Mouse (Mus musculus): ENCODE measurements around the gene Jmjd6. TPM values are rescaled to one million over a fixed set of nuclear protein-coding genes. Genes with fewer than 3 reads are reported as not detected.
A peak's percentile ranks its signal among the peaks of the same experiment; 100 is the strongest.

Gene Jmjd6
- total RNA-seq, 1 experiment from 2014 or later, result 53.8 TPM

DNA sequence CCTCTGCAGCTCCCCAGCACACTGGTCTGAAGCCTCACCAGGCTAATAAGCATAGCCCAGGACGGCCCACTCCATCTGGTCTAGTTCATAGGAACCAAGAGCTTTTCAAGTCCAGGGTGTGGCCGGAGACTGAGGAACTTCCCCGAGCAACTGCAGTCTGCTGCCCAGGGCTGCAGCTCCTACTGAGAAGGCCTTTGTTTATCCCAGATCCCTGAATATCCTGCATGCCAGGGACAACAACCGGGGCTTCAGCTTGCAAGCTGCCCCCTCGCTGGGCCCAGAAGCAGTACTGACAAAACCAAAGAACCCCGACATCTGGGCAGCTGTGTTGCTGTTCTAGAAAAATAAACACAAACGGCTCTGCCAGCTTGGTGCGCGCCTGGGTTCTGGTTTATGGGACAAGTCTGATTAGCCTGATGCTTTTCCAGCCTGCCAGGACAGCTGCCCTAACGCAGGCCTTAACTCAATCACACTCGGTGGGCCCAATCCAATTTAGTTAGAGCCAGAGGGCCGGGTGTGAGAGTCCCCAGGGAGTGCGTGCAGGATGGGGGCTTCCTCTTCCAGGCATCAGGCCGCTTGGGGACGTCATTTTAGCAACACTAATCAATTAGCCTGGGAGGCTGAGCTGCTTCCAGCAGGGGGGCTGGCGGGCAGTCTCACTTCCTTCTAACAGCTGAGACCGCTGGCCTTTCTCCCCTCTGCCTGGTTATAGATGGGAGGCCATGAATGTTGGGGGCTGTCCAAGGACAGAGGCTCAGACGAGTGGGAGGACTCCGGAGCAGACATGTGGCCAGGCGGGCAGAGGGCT lies 29.0 kb downstream of the Jmjd6 start:
- no peak for ATAC-seq (replicated peaks in 1 of 2; ENCODE audit: insufficient read depth in 1 of 2, low FRiP score in 2 of 2, low TSS enrichment in 1 of 2, low read depth in 1 of 2, poor library complexity in 2 of 2, severe bottlenecking in 2 of 2)

DNA sequence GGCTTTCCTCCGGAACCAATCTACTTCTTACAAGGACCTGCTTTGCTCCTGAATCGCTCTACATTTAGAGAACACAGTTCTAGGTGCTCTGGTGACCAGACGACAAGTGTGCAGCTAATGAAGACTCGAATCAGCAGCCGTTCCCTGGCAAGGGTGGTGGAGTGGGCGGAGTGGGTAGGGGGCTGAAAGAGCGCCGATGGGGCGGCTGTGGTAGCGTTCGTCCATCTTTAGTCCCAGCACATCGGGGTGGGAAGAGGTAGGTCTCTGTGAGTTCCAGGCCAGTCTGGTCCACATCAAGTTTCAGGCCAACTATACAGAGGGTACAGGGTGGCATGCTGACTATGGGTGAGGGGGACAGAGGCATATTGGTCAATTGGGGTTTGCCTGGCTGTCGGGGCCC lies 29.6 kb downstream of the Jmjd6 start:
- ATAC-seq (replicated peaks in 1 of 2; ENCODE audit: insufficient read depth in 1 of 2, low FRiP score in 2 of 2, low TSS enrichment in 1 of 2, low read depth in 1 of 2, poor library complexity in 2 of 2, severe bottlenecking in 2 of 2), result no peak

DNA sequence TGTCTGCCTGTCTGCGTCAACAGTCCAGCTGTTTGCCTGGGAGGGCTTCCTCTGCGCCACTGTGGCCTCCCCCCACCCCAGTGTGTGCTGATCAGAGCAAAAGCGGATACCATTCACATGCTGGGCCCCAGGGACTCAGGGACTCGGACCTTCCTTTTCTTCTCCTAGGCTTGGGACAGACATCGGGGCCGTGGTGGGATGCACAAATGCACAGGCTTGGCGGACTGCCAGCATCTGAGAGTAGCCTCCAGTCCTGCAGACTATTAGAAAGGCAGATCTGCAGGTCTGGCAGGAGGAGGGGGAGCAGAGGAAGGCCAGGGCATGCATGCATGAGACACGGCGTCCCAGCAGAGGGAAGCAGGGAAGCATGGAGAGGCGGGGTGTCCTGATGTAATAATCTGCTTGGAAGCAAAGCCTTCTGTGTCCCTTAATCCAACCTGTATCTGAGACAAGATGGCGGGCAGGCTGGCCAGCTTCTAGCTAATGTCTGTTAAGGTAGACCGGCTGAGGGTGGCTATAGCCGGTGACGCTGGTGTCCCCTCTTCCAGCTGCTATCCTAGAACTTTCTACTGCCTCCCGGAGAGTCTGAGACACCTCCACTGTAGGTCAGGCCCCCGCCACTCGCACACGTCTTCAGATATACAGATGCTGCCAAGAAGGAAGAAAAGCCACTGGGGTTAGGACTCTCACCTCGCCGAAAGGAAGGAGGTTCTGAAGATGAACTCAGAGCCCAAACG lies 30.3 kb downstream of the Jmjd6 start:
- no peak for ATAC-seq (replicated peaks in 1 of 2; ENCODE audit: insufficient read depth in 1 of 2, low FRiP score in 2 of 2, low TSS enrichment in 1 of 2, low read depth in 1 of 2, poor library complexity in 2 of 2, severe bottlenecking in 2 of 2)

DNA sequence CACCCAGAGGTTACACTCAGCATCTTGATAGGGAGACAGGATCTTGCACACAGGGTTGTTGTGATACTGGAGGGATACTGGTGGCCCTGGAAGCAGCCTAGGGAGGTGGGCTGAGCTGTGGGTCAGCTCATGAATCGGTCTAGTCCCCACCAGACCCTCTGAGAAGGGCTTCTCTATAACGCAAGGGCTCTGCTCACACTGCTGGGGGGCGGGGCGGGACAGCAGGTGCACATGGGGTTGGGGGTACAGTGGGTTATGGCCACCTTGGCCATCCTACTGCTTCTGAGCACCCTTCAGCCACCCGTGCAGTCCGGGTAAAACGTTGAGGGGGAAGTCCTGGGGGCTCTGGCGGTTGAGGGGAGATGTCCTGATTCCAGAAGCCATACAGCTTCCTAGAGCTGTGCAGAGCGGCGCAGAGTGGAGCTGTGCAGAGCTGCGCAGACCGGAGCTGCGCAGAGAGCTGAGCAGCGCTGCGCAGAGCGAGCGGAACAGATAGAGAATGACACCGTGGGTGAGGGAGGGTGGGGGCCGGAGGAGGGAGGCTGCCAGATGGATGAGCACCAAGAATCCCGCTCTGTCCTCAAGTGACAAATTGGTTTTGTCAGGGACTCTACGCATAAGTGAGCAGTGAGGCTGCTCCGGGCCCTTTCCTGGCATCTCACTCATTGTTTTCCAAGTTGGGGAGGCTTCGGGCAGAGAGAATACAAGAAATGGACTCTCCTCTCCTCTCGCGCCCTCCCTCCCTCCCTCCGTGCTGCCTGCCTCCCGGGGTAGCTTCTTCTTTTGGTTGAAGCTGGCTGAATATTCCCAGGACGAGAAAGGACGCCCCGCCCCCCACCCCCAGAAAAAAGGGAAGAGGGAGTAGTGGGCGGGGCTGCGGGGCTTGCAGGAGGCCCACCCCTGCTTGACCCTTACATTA lies 32.0 kb downstream of the Jmjd6 start:
- ATAC-seq (replicated peaks in 1 of 2; ENCODE audit: insufficient read depth in 1 of 2, low FRiP score in 2 of 2, low TSS enrichment in 1 of 2, low read depth in 1 of 2, poor library complexity in 2 of 2, severe bottlenecking in 2 of 2), result peak; percentile 68 to 74

DNA sequence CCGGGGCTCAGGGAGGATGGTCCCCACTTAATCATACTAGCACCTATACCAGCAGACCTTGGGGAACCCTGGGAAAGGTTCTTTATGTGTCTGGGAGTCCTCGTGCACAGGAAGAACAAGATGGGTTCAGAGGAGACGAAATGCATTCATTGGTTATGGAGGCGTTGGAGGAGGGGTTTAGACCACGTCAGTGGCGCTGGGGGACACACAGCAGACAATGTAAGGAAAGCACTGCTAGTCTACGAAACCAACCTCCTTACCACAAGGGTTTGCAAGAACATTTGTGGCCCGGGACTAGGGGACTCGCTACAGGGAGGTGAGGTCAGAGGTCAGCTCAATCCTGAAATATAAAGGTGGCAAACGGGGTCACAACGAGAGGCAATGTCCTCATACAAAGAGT lies 32.7 kb downstream of the Jmjd6 start:
- ATAC-seq (replicated peaks in 1 of 2; ENCODE audit: insufficient read depth in 1 of 2, low FRiP score in 2 of 2, low TSS enrichment in 1 of 2, low read depth in 1 of 2, poor library complexity in 2 of 2, severe bottlenecking in 2 of 2), result no peak

DNA sequence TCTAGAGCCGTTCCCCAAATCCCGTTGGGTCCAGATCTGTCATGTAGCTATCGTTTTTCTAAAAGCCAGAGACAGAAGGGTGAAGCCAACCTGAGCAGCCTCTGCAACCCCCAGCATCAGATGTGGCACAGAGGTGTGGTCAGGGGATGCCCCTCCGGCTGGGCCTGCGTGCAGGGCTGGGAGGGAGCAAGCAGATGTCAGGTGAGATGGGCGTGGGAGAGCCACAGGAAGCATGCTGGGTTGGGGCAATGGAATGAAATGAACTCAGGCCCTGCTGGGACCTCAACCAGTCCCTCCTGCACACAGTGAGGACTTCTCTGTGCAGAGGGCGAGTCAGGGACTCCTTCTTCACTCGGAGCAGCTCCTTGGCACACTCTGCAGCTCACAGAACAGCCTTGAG lies 33.7 kb downstream of the Jmjd6 start:
- ATAC-seq (replicated peaks in 1 of 2; ENCODE audit: insufficient read depth in 1 of 2, low FRiP score in 2 of 2, low TSS enrichment in 1 of 2, low read depth in 1 of 2, poor library complexity in 2 of 2, severe bottlenecking in 2 of 2), result no peak

DNA sequence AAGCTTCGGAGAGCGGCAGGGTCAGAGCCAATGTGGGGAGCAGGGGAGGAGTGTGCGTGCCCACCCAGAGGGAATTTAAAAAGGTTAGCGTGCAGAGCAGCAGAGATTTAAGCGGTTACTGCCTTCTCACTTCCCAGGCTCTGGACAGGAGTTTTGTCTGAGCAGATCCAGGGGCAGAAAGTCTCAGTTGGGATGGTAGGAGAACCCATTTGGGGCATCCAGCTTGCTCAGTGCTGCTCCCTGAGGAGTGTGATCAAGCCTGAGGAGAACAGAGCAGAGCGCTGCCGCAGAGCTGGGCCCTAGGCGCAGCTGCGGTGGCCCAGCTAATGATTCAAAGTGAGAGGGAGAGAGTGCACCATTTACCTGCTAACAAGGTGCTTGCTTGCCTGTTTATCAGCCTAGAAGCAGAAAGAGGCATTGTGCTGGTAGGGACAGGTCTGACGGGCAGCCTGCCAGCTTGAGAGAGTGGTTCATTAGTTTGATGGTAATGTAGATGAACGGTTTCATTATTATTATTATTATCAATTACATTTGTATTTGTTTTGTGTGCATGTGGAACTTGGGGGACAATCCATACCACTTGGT lies 34.3 kb downstream of the Jmjd6 start:
- no peak for ATAC-seq (replicated peaks in 1 of 2; ENCODE audit: insufficient read depth in 1 of 2, low FRiP score in 2 of 2, low TSS enrichment in 1 of 2, low read depth in 1 of 2, poor library complexity in 2 of 2, severe bottlenecking in 2 of 2)

DNA sequence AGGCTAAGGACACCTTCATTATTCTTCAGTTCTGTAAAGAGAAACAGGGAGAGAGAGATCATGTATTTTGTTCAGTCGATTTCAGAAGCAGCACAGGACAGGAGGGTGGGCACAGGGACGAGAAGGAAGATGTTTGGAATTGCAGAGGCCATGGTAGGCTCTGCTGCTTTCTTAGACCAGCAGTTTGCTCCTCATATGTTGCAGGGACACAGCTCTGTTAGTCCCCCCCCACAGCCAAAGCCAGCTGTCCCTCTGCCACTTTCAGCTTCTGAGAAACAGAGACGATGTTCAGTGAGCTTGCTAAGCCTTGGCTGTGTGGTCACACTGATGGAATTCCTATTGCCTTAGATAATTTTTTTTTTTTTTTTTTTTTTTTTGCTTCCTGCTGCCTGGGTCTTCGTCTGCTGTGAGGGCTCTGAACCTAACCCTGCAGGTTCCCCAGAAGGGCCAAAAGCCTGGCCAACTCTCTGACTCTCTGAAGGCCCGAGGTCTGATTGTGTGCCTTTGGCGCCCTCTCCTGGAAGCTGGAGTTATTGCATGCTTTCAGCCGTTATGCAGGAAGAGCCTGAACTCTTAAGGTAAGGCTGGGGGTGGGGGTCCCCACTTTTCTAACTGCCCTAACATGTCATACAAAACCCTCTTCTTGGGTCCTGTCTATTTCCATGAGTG lies 35.2 kb downstream of the Jmjd6 start:
- peak; percentile 59 to 66; a peak in 2 of 4 replicates for ATAC-seq (replicated peaks in 1 of 2; ENCODE audit: insufficient read depth in 1 of 2, low FRiP score in 2 of 2, low TSS enrichment in 1 of 2, low read depth in 1 of 2, poor library complexity in 2 of 2, severe bottlenecking in 2 of 2)

DNA sequence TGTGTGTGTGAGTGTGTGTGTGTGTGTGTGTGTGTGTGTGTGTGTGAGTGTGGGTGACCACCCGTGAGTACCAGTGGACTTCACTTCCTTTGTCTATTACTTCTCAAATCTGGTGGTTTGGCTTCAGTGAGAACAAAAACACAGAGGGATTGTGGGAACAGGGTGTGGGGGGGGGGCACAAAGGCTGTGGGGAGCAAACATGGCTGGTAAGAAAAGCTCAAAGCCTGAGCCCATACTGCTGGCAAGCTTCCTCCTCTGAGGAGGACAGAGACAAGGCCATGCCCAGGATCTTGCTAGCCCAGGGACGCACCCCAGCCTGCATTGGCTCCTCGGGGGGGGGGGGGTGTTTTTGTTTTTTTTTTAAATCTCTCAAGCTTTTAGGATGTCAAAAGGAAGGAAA lies 35.7 kb downstream of the Jmjd6 start:
- no peak for ATAC-seq (replicated peaks in 1 of 2; ENCODE audit: insufficient read depth in 1 of 2, low FRiP score in 2 of 2, low TSS enrichment in 1 of 2, low read depth in 1 of 2, poor library complexity in 2 of 2, severe bottlenecking in 2 of 2)

DNA sequence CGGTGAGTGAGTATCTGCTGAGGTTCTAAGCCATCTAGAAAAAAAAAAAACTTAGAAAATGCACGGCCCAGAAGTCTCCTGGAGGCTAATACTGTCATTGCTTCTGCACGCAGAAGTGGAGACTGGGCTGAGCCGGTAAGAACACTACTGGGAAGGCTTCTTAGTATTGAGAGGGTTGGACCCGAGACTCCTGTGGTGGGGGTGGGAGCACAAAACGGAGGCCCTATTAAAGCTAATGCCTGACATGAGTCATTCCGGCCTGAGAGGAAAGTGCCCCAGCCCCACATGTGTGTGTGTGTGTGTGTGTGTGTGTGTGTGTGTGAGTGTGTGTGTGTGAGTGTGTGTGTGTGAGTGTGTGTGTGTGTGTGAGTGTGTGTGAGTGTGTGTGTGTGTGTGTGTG lies 36.1 kb downstream of the Jmjd6 start:
- ATAC-seq (replicated peaks in 1 of 2; ENCODE audit: insufficient read depth in 1 of 2, low FRiP score in 2 of 2, low TSS enrichment in 1 of 2, low read depth in 1 of 2, poor library complexity in 2 of 2, severe bottlenecking in 2 of 2), result no peak

DNA sequence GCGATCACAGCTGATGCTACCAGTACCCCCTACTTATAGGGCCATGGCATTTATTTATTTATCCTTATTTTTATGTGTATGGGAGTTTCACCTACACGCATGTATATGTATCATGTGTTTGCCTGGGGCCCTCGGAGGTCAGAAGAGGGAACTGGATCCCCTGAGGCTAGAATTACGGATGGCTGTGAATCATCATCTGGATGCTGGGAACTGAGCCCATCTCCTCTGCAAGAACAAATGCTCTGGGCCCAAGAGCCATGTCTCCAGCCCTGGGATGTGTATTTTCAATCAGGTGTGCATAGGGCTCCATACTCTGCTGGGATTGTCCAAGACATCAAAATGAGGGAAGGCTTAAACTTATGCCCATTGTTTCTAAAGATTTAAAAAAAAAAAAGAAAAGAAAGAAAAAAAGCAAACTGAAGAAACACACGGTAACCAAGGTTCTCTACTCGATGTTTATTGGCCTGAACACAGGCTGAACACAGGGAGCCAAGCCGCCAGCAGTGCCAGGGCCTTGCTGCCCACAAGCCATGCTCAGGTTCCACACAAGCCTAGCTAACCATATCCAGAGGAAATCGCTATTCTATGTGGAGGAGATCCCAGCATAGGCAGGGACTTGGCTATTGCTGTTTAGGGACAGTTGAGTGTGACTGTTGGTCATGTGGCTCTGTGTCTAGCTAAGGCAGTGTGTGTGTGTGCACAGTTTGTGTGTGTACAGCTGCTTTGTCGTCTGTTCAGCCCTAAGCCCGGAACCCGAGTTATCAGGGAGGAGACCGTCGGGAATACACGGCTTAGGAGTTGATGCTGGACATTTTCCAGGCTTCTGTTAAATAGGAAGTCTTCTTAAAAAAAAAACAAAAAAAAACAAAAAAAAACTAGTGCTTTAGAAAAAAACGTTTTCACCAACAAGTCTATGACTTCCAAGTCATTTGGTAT lies 36.8 kb downstream of the Jmjd6 start:
- ATAC-seq (replicated peaks in 1 of 2; ENCODE audit: insufficient read depth in 1 of 2, low FRiP score in 2 of 2, low TSS enrichment in 1 of 2, low read depth in 1 of 2, poor library complexity in 2 of 2, severe bottlenecking in 2 of 2), result no peak

DNA sequence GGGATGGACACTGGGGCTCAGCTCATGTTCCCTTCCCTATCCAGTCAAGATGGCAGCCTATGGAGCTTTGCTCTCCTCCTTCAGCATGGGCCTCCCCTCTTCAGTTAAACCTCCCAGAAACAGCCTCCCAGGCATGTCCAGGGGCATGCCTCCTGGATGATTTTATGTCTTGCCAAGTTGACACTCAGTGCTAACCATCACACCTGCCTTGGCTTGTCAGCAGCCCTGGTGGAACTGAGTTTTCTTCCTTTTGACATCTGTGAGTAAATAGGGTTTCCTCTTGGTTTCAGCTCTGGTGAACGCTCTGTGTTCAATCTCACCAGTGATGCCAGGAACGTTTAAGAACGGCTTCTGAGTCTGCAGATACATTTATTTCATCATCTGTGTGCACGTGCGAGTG lies 40.5 kb downstream of the Jmjd6 start:
- no peak for ATAC-seq (replicated peaks in 1 of 2; ENCODE audit: insufficient read depth in 1 of 2, low FRiP score in 2 of 2, low TSS enrichment in 1 of 2, low read depth in 1 of 2, poor library complexity in 2 of 2, severe bottlenecking in 2 of 2)

DNA sequence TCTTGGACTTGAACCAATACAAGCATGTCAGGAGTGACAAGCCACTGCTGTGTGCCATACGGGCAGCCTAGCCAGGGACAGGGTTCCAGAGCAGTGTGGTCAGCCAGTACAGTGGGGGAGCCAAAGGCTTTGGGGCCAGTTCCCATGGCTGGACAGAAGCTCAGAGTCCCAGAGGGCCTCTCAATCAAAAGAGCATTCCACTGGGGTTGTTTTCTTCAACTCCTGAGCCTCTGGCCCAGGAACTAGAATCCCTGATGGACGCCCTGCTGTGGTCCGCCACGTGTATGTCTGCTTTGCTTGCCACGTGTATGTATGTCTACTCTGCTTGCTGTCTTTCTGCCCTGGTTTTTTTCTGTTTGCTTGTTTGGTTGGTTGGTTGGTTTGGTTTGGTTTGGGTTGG lies 42.1 kb downstream of the Jmjd6 start:
- ATAC-seq (replicated peaks in 1 of 2; ENCODE audit: insufficient read depth in 1 of 2, low FRiP score in 2 of 2, low TSS enrichment in 1 of 2, low read depth in 1 of 2, poor library complexity in 2 of 2, severe bottlenecking in 2 of 2), result no peak

DNA sequence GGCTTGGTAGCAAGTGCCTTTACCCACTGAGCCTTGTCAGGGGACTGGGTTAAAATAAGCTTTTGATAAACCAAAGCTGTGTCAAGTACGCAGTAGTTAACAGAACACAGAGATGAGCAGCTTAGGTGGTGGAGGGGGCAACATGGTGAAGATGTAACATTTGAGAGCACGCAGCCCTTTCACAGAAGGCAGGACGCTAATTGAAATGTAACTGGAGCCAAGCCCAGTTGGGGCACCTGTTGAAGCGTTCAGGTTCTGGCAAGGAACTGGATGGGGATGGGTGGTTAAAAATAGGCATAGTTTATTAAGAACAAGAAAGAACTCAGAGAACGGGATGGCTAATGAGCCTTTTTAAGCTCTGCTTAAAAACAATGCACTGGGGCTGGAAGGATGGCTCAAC lies 43.9 kb downstream of the Jmjd6 start:
- no peak for ATAC-seq (replicated peaks in 1 of 2; ENCODE audit: insufficient read depth in 1 of 2, low FRiP score in 2 of 2, low TSS enrichment in 1 of 2, low read depth in 1 of 2, poor library complexity in 2 of 2, severe bottlenecking in 2 of 2)
